Mouse (Mus musculus): ENCODE results near the gene Prss40.

Gene Prss40

GRCm38 (mm10) chr1:34560843-34561242 is at the start of gene Prss40:
Gene Prss40 (minus strand): TSS chr1:34560943.
- no peak for DNase-seq (ENCODE audit: low read depth)

GRCm38 (mm10) chr1:34602363-34602762 is 41.6 kb upstream of the Prss40 start:
- DNase-seq (ENCODE audit: low read depth) = peak; percentile 50

- DNase-seq (ENCODE audit: low read depth) = no peak
Observed at GRCm38 (mm10) chr1:34601323-34602047, 40.7 kb upstream of the Prss40 start.

- no peak for DNase-seq (ENCODE audit: low read depth)
Observed at GRCm38 (mm10) chr1:34600000-34600399, 39.3 kb upstream of the Prss40 start.

GRCm38 (mm10) chr1:34587298-34588096 is 26.8 kb upstream of the Prss40 start:
- no peak for DNase-seq (ENCODE audit: low read depth)

GRCm38 (mm10) chr1:34584736-34585135 is 24.0 kb upstream of the Prss40 start:
- no peak for DNase-seq (ENCODE audit: low read depth)

- DNase-seq (ENCODE audit: low read depth) = no peak
Observed at GRCm38 (mm10) chr1:34583821-34584263, 23.1 kb upstream of the Prss40 start.

- DNase-seq (ENCODE audit: low read depth) = no peak
Observed at GRCm38 (mm10) chr1:34582218-34582617, 21.5 kb upstream of the Prss40 start.

GRCm38 (mm10) chr1:34579782-34580356 is 19.1 kb upstream of the Prss40 start:
- DNase-seq (ENCODE audit: low read depth) = no peak

GRCm38 (mm10) chr1:34578851-34579781 is 18.4 kb upstream of the Prss40 start, which contains the start of gene Amer3:
Gene Amer3 (plus strand): TSS chr1:34579657.
- DNase-seq (ENCODE audit: low read depth) = peak; percentile 62

- DNase-seq (ENCODE audit: low read depth) = no peak
Observed at GRCm38 (mm10) chr1:34573221-34573620, 12.5 kb upstream of the Prss40 start.

GRCm38 (mm10) chr1:34571431-34571830 is 10.7 kb upstream of the Prss40 start:
- DNase-seq (ENCODE audit: low read depth) = no peak

- DNase-seq (ENCODE audit: low read depth) = no peak
Observed at GRCm38 (mm10) chr1:34569876-34570275, 9.1 kb upstream of the Prss40 start.

GRCm38 (mm10) chr1:34568120-34568519 is 7.4 kb upstream of the Prss40 start:
- no peak for DNase-seq (ENCODE audit: low read depth)

- DNase-seq (ENCODE audit: low read depth) = no peak
Observed at GRCm38 (mm10) chr1:34564383-34565045, 3.8 kb upstream of the Prss40 start.

- DNase-seq (ENCODE audit: low read depth) = no peak
Observed at GRCm38 (mm10) chr1:34554275-34554674, 6.5 kb downstream of the Prss40 start.

GRCm38 (mm10) chr1:34553690-34554089 is 7.1 kb downstream of the Prss40 start:
- no peak for DNase-seq (ENCODE audit: low read depth)

GRCm38 (mm10) chr1:34547074-34547473 is 13.7 kb downstream of the Prss40 start:
- DNase-seq (ENCODE audit: low read depth) = no peak

GRCm38 (mm10) chr1:34536767-34537485 is 23.8 kb downstream of the Prss40 start:
- no peak for DNase-seq (ENCODE audit: low read depth)

- no peak for DNase-seq (ENCODE audit: low read depth)
Observed at GRCm38 (mm10) chr1:34536291-34536766, 24.4 kb downstream of the Prss40 start.
